Mouse (Mus musculus) lung, postnatal 0 days (tissue): ENCODE measurements around the gene Zfp36l1. TPM values are rescaled to one million over a fixed set of nuclear protein-coding genes. Genes with fewer than 3 reads are reported as not detected.

Experiments
- ATAC-seq: fragments of 200-750 bp; cut with Nextera tagmentation; 2 replicates; pipeline ENCODE4 v1.8.0; 2017; ENCODE audit warnings: moderate library complexity
- DNase-seq: peaks from one replicate; pipeline ENCODE4 v3.0.0-alpha.2; 2016; ENCODE audit warnings: low spot score
- H3K27ac ChIP-seq: fragments of 300-500 bp; sonication (generic); 2 replicates; pipeline ENCODE4 v1.5.1; 2014; ENCODE audit warnings: antibody characterized with exemption, mild to moderate bottlenecking, low read length, mixed read lengths
- H3K27me3 ChIP-seq: fragments of 300-500 bp; sonication (generic); replicated peaks from 2 replicates; pipeline ENCODE4 v1.6.1; 2014; ENCODE audit warnings: low read length, mixed read lengths; ENCODE audit not compliant: insufficient read depth
- H3K36me3 ChIP-seq: fragments of 300-500 bp; sonication (generic); 2 replicates; pipeline ENCODE4 v1.6.1; 2014; ENCODE audit warnings: low read length, mixed read lengths; ENCODE audit not compliant: insufficient read depth
- H3K4me1 ChIP-seq: fragments of 300-500 bp; sonication (generic); 2 replicates; pipeline ENCODE4 v1.6.1; 2014; ENCODE audit warnings: antibody characterized with exemption, low read depth, low read length, mixed read lengths; ENCODE audit not compliant: insufficient read depth
- H3K4me2 ChIP-seq: fragments of 300-500 bp; sonication (generic); replicated peaks from 2 replicates; pipeline ENCODE4 v1.6.1; 2014; ENCODE audit warnings: low read depth, mild to moderate bottlenecking, low read length, moderate library complexity, mixed read lengths
- H3K4me3 ChIP-seq: fragments of 300-500 bp; sonication (generic); 2 replicates; pipeline ENCODE4 v1.5.1; 2014; ENCODE audit warnings: low read depth, low read length
- H3K9ac ChIP-seq: fragments of 300-500 bp; sonication (generic); replicated peaks from 2 replicates; pipeline ENCODE4 v1.6.1; 2014; ENCODE audit warnings: low read depth, mild to moderate bottlenecking
- H3K9me3 ChIP-seq: fragments of 300-500 bp; sonication (generic); 2 replicates; pipeline ENCODE4 v1.6.1; 2016; ENCODE audit warnings: low read length, mixed read lengths
- CTCF ChIP-seq: IDR thresholded peaks from 2 replicates; pipeline ENCODE4 v1.5.1; 2016; ENCODE audit warnings: antibody characterized with exemption, mild to moderate bottlenecking
- EP300 ChIP-seq: IDR thresholded peaks from 2 replicates; pipeline ENCODE4 v1.6.1; 2016; ENCODE audit warnings: antibody characterized with exemption, mild to moderate bottlenecking, control low read depth
- WGBS: fragments of 180-500 bp; shearing (Covaris S2); extraction: QIAGEN DNeasy Blood & Tissue Kit; methylation state at CpG from one replicate; pipeline ENCODE4 v1.1.7; 2014; 5-methylcytosine and 5-hydroxymethylcytosine counted together
- polyA plus RNA-seq: library from polyadenylated mRNA; unstranded; fragments of >200 nt; fragmentation: Nextera tagmentation; extraction: Ambion mirVana; gene quantifications from 2 replicates; pipeline ENCODE4 v1.2.1, GENCODE M21; 2015

Zfp36l1 gene
- polyA plus RNA-seq, 1 experiment from 2014 or later: 123 TPM

- no peak overlapping the region for H3K4me2 ChIP-seq
- H3K27ac ChIP-seq: no peak overlapping the region
- no peak overlapping the region for H3K9ac ChIP-seq
- no peaks in the 10 kb centered on the region; the same call in 1 of the 2 replicates for H3K4me1 ChIP-seq
- no peaks in the 10 kb centered on the region for H3K9me3 ChIP-seq
- TF ChIP-seq CTCF (no peak), EP300 (no peak)
- WGBS: 34% methylated on average over 8 of the region's 8 CpGs
- H3K36me3 ChIP-seq: no peaks in the 10 kb centered on the region
- peak; percentile 48 for DNase-seq
- no peaks in the 10 kb centered on the region for H3K27me3 ChIP-seq
- H3K4me3 ChIP-seq: no peak overlapping the region
- ATAC-seq: no peak
These were observed 37.8 kb upstream of the Zfp36l1 start for GRCm38 (mm10) chr12:80150624-80151023.

GRCm38 (mm10) chr12:80147563-80148214, 34.9 kb upstream of the Zfp36l1 start:
- no peak for ATAC-seq
- no peaks in the 10 kb centered on the region for H3K9me3 ChIP-seq
- H3K9ac ChIP-seq: no peak overlapping the region

GRCm38 (mm10) chr12:80146227-80147223, 33.7 kb upstream of the Zfp36l1 start:
- no peaks in the 10 kb centered on the region for H3K36me3 ChIP-seq
- ATAC-seq (peak; percentile 90), DNase-seq (peak; percentile 93)
- no peaks in the 10 kb centered on the region; the same call in 1 of the 2 replicates for H3K4me1 ChIP-seq
- H3K27me3 ChIP-seq: no peaks in the 10 kb centered on the region
- H3K4me2 ChIP-seq: no peak overlapping the region
- H3K9me3 ChIP-seq: no peaks in the 10 kb centered on the region
- 0 out of 2 replicates have a peak, but pooled peaks have one; percentile 10 for TF ChIP-seq EP300
- peak; percentile 81 for TF ChIP-seq CTCF
- no peak overlapping the region for H3K4me3 ChIP-seq
- peak overlapping the region; percentile 71 for H3K27ac ChIP-seq
- H3K9ac ChIP-seq: no peak overlapping the region
- 23% methylated on average over 21 of the region's 21 CpGs for WGBS

More at GRCm38 (mm10) chr12:80147563-80148214, 34.9 kb upstream of the Zfp36l1 start:
- Histone ChIP-seq H3K27ac (no peak overlapping the region), H3K4me2 (no peak overlapping the region), H3K4me3 (no peak overlapping the region), H3K4me1 (no peaks in the 10 kb centered on the region; the same call in 1 of the 2 replicates), H3K27me3 (no peaks in the 10 kb centered on the region), H3K36me3 (no peaks in the 10 kb centered on the region)
- no peak for TF ChIP-seq CTCF
- no peak for DNase-seq
- 83% methylated on average over 11 of the region's 11 CpGs for WGBS

- 54% methylated on average over 8 of the region's 8 CpGs for WGBS
- Histone ChIP-seq H3K9ac (no peak overlapping the region), H3K4me1 (no peaks in the 10 kb centered on the region; the same call in 1 of the 2 replicates), H3K4me3 (no peak overlapping the region), H3K9me3 (no peaks in the 10 kb centered on the region), H3K27ac (0 out of 2 replicates have a peak overlapping the region, but pooled peaks have one; percentile 71), H3K4me2 (no peak overlapping the region), H3K36me3 (no peaks in the 10 kb centered on the region), H3K27me3 (no peaks in the 10 kb centered on the region)
- ATAC-seq (no peak), DNase-seq (peak; percentile 48)
- TF ChIP-seq EP300 (no peak), CTCF (no peak)
These were observed 32.6 kb upstream of the Zfp36l1 start for GRCm38 (mm10) chr12:80145365-80145764.

- DNase-seq: no peak
- no peak overlapping the region for H3K27ac ChIP-seq
- no peak for ATAC-seq
- H3K4me2 ChIP-seq: no peak overlapping the region
- H3K4me1 ChIP-seq: no peaks in the 10 kb centered on the region; the same call in 1 of the 2 replicates
- H3K9ac ChIP-seq: no peak overlapping the region
- 55% methylated on average over 3 of the region's 3 CpGs for WGBS
- no peaks in the 10 kb centered on the region for H3K36me3 ChIP-seq
- no peaks in the 10 kb centered on the region for H3K27me3 ChIP-seq
- H3K9me3 ChIP-seq: no peaks in the 10 kb centered on the region
- TF ChIP-seq CTCF: no peak
- TF ChIP-seq EP300: no peak
- no peak overlapping the region for H3K4me3 ChIP-seq
These were observed 32.0 kb upstream of the Zfp36l1 start for GRCm38 (mm10) chr12:80144846-80145245.

DNA sequence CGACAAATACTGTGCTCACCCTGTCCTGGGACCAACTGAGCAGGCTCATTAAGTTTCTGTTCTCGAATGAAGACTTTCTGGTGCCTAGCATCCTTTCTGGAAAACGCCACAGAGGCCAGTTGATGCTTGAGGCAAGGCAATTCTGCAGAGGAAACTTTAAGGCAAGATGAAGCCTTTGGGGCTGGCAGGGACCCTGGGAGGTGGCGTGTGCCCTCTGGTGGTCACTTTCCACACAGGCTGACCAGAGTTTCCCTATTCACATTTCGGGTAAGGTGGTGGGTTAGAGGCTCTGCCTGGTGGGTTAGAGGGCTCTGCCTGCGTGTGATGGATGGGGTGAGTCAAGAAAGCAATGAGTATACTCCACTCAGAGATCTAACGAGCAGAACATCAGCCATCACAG, 28.7 kb upstream of the Zfp36l1 start:
- DNase-seq (peak; percentile 85), ATAC-seq (peak; percentile 61)
- Histone ChIP-seq H3K9ac (no peak overlapping the region), H3K9me3 (no peaks in the 10 kb centered on the region), H3K27me3 (no peaks in the 10 kb centered on the region), H3K36me3 (no peaks in the 10 kb centered on the region), H3K4me2 (no peak overlapping the region), H3K4me3 (no peak overlapping the region), H3K27ac (no peak overlapping the region), H3K4me1 (no peaks in the 10 kb centered on the region; the same call in 1 of the 2 replicates)
- WGBS: 18% methylated on average over 7 of the region's 7 CpGs
- TF ChIP-seq EP300 (no peak), CTCF (peak; percentile 96)
